Mouse (Mus musculus) ES-E14 (cell line): ENCODE data around the gene Myf5.

Experiments used
- CHD2 ChIP-seq: IDR thresholded peaks from 2 replicates; pipeline ENCODE4 v1.6.1; 2014; ENCODE audit warnings: mild to moderate bottlenecking, low read depth, low read length, inconsistent platforms
- HCFC1 ChIP-seq: IDR thresholded peaks from 2 replicates; pipeline ENCODE4 v1.6.1; 2012; ENCODE audit warnings: low read length, inconsistent platforms, borderline replicate concordance; ENCODE audit not compliant: insufficient read depth
- MAFK ChIP-seq: IDR thresholded peaks from 2 replicates; pipeline ENCODE4 v1.6.1; 2014; ENCODE audit warnings: mild to moderate bottlenecking, low read depth, low read length, inconsistent platforms; ENCODE audit not compliant: insufficient read depth
- ZC3H11A ChIP-seq: IDR thresholded peaks from 2 replicates; pipeline ENCODE4 v1.6.1; 2012; ENCODE audit warnings: low read depth, mild to moderate bottlenecking, inconsistent platforms, low read length, borderline replicate concordance
- ZNF384 ChIP-seq: IDR thresholded peaks from 2 replicates; pipeline ENCODE4 v1.6.1; 2012; ENCODE audit warnings: low read depth, low read length, inconsistent platforms

DNA sequence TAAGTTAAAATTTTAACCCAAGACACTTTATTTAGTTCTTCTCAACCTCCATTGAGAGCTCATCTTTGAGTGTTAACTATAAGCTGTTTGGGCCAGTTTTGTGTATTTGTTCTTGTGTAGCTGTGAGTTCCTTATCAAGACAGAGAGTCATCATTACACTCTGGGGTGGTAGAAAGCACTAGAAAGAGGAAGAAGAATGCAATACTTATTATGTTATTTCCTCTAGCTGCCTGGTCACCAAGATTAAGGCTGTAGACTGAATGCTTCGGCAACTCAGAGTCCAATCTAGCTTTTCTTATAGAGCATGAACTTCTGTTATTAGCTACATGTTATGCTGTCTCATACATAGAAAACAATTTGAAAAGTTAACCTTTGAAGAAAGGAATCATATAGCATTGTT is 10.5 kb upstream of the Myf5 start:
- TF ChIP-seq MAFK: no peak
- no peak for TF ChIP-seq HCFC1
- TF ChIP-seq CHD2: no peak
- TF ChIP-seq ZC3H11A: no peak
- no peak for TF ChIP-seq ZNF384
